Mouse (Mus musculus): ENCODE data around the gene E130114P18Rik. TPM values are rescaled to one million over a fixed set of nuclear protein-coding genes. Genes with fewer than 3 reads are reported as not detected.

The E130114P18Rik gene
- polyA plus RNA-seq, 1 experiment: 0.72 TPM

GRCm38 (mm10) chr4:97695414-97696040 lies 82.4 kb downstream of the E130114P18Rik start:
- no peak for DNase-seq (ENCODE audit: low spot score)

- DNase-seq (ENCODE audit: low spot score): no peak
These were observed 83.9 kb downstream of the E130114P18Rik start for GRCm38 (mm10) chr4:97693931-97694330.

DNA sequence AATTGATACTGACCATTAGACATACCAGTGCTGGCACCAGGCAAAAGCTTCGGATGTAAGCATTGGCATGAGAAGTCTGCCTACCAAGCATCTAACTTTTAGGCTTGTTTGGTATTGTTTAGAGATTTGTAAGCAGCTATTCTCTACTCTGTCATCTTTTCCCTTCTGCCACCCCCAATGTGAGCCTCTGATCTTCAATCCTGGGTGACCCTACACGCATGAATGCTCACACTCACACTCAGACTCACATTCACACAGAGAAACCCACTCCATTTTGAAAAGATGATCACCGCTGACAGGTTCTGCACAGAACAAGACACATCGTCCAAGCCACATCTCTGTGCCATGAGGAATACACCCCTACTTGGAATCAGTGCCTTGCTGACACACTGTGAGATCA lies 84.8 kb downstream of the E130114P18Rik start:
- DNase-seq (ENCODE audit: low spot score): no peak

- no peak for DNase-seq (ENCODE audit: low spot score)
These were observed 87.5 kb downstream of the E130114P18Rik start for GRCm38 (mm10) chr4:97690384-97690766.

GRCm38 (mm10) chr4:97689456-97690383 lies 88.2 kb downstream of the E130114P18Rik start:
- DNase-seq (ENCODE audit: low spot score): no peak

- DNase-seq (ENCODE audit: low spot score): no peak
These were observed 91.9 kb downstream of the E130114P18Rik start for GRCm38 (mm10) chr4:97686020-97686419.

GRCm38 (mm10) chr4:97676579-97676937 lies 101.3 kb downstream of the E130114P18Rik start:
- no peak for DNase-seq (ENCODE audit: low spot score)

DNA sequence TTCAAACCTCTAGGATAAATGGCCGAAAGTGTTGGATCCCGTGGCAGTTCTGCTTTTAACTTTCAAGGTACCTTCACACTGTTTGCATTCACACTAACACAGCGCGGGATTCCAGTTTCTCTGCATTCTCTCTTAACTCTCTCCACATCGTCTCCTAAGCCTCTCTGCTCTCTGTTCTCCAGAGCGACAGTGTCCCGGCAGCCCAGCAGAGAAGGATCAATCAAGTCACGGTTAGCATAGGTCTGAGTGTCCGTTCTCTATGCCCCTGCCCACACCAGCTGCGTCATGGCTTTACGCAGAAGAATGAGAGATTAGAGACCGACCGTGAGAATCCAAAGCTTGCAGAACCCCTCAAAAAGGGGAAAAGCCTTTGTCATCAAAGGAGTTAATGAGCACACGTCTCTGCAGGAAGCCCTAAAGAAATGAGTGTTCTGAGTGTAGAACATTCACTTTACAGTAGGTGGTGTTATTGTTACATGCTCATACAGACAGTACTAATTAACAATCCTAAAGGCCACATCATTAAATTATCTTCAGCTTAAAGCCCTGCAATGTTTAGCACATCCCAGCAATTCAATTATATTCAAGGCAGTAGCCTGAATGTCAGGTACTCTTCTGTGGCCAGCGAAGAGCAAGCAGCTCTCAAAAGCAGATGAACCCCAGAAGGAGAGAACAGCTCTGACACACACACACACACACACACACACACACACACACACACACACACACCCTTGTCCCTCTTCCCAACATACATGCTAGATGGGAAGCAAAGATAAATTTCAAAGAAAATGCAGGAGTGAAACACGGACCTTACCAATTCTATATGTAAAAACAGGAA lies 101.9 kb downstream of the E130114P18Rik start:
- DNase-seq (ENCODE audit: low spot score): no peak

- DNase-seq (ENCODE audit: low spot score): no peak
These were observed 103.9 kb downstream of the E130114P18Rik start for GRCm38 (mm10) chr4:97673854-97674510.

DNA sequence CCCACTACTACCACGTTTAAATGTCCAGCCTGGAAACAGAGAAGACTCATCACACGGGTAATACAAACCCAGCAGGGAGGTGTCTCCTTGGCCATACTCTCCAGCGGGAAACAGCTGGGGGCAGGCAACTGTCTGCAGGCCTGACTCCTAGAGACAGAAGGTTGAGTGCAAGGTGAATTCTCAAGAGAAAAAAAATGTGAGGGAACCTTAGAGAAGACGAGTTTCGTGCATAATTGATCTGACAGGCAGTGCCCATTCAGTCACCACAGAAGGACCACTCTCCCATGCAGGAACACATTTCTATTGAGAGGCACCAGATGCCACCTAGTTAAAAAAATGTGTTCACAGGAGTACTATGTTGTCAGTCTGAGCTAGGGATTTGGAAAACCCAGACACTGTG lies 105.4 kb downstream of the E130114P18Rik start:
- DNase-seq (ENCODE audit: low spot score): no peak

GRCm38 (mm10) chr4:97671911-97672310 lies 106.0 kb downstream of the E130114P18Rik start:
- no peak for DNase-seq (ENCODE audit: low spot score)

DNA sequence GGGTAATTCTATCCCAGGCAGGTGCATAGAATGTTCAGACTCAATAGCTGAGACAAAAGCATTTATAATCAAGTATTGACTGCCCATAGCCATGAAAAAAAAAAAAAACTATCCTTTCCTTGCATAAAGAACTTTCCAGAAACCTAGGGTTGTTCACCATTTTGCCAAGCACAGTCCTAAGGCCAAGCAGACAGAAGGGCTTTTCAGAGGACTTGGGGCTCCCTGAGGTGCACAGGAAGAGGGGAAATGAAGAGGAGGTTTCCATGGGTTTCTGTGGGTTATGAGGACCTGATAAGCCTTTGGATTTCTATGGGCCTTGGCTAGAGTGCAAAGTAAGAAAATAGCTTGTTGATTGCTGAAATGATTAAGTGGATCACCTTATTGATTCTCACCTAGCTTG lies 107.5 kb downstream of the E130114P18Rik start:
- no peak for DNase-seq (ENCODE audit: low spot score)

DNA sequence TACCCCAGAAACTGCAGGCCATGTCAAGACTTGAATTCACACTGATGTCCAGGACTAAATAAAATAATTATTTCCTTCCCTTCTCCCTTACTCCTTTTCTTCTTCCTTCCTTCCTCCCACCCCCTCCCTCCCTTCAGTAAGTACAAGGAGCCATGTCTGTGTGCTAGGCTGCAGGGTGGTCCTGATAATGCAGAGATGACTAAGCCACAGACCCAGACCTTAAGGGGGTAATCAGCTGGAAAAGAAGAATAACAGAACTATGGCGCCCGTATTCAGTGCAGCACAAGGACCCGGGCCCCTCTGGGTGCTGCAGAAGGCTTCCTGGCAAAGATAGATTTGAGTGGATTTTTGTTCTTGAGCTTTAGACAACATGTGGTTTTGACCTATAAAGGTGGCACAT lies 108.1 kb downstream of the E130114P18Rik start:
- no peak for DNase-seq (ENCODE audit: low spot score)

DNA sequence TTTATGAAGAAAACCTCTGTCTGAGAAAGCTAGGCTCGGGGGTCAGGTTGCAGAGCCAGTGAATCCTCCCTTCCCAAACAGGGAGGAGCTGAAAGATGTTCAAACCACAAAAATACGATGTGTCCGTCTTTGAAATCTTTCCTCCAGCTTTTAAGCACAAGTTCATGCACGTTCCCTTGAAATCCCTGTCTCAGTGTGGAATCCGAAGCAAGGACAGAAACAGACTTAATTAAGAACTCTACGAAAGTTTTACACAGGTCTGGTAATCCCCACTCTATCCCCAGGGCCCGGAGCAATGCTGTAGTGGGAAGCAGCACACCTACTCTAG lies 112.5 kb downstream of the E130114P18Rik start:
- no peak for DNase-seq (ENCODE audit: low spot score)

DNA sequence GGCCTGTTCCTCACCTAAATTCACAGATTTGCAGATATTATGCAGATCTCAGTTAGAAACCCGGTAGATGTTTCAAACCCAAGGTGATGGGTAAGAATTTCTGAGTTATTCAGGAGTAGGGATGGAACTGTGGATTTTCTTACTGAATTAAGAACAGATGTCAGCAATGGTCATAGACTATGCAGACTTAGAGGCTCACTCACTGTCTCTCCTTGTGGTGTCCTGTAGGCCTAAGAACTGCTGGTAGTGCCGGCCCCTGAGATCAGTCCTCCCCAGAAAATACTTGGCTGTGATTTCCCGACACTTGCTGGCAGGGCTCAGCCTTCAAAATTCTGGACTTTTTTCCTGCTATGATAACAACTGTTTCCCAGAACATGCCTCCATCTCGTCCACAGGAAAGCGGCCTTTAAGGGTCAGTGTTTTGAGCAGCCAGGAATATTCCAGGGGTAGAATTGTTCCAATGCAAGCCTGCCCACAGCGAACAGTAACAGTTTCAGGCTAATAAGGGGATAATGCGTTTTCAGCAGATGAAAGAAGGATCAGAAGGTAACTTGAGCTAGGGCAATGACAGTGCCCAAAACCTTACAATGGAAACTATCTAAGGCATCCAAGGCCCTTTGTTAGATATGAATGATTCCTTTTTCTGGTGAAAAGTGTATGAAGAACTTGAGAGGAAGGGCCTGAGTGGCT lies 113.0 kb downstream of the E130114P18Rik start:
- DNase-seq (ENCODE audit: low spot score): no peak

- no peak for DNase-seq (ENCODE audit: low spot score)
These were observed 114.0 kb downstream of the E130114P18Rik start for GRCm38 (mm10) chr4:97663922-97664321.

DNA sequence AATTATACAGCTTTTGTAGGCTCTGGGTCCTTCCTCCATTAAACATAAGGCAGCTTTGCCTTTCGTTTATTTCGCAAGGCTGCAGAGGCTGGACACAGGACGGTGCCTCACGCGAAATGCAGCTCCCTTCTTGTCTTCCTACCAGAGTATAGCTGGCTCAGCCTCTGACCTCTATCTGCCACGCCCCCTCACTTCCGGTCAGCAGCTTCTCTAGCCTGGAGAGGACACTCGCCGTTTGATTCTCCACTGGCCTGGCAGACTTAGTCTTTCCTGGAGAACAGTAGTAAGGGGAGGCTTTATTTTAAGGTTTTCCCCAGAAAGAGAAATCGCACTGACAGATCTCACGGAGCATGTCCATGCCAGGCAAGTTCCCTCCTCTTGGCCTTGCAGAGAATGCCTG lies 115.0 kb downstream of the E130114P18Rik start:
- no peak for DNase-seq (ENCODE audit: low spot score)

DNA sequence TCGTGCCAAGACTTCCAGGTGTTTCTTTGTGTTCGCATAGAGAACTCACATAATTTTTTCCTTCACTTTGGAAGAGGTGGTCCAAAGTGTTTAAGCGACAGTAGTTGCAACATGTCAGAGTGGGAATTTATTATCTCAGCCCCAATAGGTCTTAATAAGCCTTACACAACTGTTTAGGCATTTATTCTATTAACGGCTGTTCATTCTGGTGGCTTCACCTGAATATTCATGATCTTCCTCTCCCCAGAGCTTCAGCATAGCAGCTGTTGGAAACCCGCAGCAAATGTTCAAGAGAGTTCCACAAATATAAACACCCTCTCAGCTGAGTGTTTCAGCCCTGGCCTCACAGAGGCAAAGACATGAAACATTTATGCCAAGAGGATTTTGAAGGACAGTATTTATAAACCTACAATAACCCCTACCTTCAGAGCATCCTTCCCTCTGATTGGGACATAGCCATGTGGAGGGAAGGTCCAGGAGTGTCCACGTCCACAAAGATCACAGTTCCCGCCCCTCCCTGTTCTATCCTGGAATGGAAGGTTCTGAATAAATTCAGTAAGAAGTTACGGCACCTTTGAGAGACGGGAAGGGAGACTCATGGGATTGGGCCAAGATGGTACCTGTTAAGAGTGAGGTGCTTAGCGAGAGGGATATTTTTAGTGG lies 116.1 kb downstream of the E130114P18Rik start:
- DNase-seq (ENCODE audit: low spot score): no peak

DNA sequence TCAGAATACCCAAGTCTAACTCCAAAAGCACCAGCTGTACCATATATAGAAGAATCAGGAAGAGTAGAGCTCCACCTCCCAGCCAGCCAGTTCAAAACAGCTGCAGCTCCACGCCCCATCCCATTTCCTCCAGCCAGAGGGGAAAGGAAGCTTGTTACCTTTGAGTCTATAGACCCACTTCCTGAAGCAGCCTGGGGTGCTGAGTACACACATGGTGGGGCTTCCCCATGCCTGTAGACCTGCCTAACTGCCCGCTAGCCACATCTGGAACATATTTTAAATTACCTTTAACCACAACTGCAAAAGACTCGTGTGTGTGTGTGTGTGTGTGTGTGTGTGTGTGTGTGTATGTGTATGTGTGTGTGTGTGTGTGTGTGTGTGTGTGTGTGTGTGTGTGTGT lies 120.3 kb downstream of the E130114P18Rik start:
- DNase-seq (ENCODE audit: low spot score): no peak

- DNase-seq (ENCODE audit: low spot score): no peak
These were observed 128.3 kb downstream of the E130114P18Rik start for GRCm38 (mm10) chr4:97649626-97650015.

Data from urinary bladder, adult 2 months (tissue).